In the genomic region with DNA sequence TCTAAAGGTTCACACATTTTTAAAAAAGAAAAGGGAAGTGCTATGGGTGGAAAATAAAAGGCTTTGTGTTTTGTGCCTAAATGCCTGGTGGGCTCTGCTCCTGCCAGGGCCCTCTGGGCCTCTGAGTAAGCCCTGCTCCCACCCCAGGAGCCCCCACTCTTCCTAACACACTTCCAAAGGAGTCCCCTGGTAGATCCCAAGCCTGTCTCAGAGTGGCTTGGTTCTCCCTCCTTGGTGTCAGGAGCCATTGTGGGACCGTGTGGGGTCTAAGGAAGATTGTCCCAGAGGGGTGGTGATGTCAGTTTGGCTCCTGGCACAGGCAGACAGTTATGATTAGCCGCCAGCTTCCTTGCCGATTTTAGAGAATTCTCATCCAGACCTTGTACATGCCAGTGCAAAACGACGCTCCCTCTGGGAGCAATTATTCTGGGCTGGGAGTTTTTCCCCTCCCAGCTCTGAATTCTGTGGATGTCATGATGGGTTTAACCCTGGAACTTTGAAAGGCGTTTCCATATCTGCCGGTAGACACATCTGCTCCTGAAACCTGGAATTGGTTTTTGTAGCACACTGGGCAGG, we compare ENCODE assay signal across 11 mouse cellular contexts.
A peak's percentile ranks its signal among the peaks of the same experiment; 100 is the strongest.
DNase-seq lines count a peak whose midpoint lies in the region; ATAC-seq lines count a peak whose summit lies in the region.
"Had no signal": no experiment of that assay in that cellular context is flagged by ENCODE, and none has a peak within 500 bp of the region (broad histone marks: within the 10 kb centered on the region; RNA-seq: fewer than 3 reads in every experiment).

No protein-coding gene starts in this region.

- H3K9me3 ChIP-seq in liver, embryonic 12.5 days (replicated peaks) = no peaks in the 10 kb centered on the region
- no peaks in the 10 kb centered on the region for H3K9me3 ChIP-seq in forebrain, embryonic 14.5 days (replicated peaks; ENCODE audit: control insufficient read depth, low read length)
- no peaks in the 10 kb centered on the region for H3K9me3 ChIP-seq in limb, embryonic 15.5 days
- H3K9me3 ChIP-seq in neural tube, embryonic 14.5 days (ENCODE audit: control insufficient read depth, low read length) = no peaks in the 10 kb centered on the region
- H3K9me3 ChIP-seq: kidney, embryonic 15.5 days had no signal

- 75% methylated on average over 7 of the region's 7 CpGs for WGBS in liver, embryonic 12.5 days (ENCODE audit: insufficient replicate concordance)
- 62% methylated on average over 7 of the region's 7 CpGs for WGBS in forebrain, embryonic 14.5 days
- 20% methylated on average over 7 of the region's 7 CpGs for WGBS in limb, embryonic 15.5 days
- 33% methylated on average over 7 of the region's 7 CpGs for WGBS in neural tube, embryonic 14.5 days

- peaks cover 14% of the 10 kb centered on the region; the same call in 1 of the 2 replicates for H3K36me3 ChIP-seq in liver, embryonic 12.5 days
- no peaks in the 10 kb centered on the region for H3K36me3 ChIP-seq in forebrain, embryonic 14.5 days (ENCODE audit: control insufficient read depth, insufficient read depth, low read length)
- H3K36me3 ChIP-seq in limb, embryonic 15.5 days = peaks cover 3% of the 10 kb centered on the region; the same call in 1 of the 2 replicates
- H3K36me3 ChIP-seq in neural tube, embryonic 14.5 days (ENCODE audit: control insufficient read depth, insufficient read depth, low read length) = no peaks in the 10 kb centered on the region

- ATAC-seq in liver, embryonic 12.5 days = no peak
- no peak for ATAC-seq in forebrain, embryonic 14.5 days
- ATAC-seq in limb, embryonic 15.5 days (ENCODE audit: insufficient number of reproducible peaks, low FRiP score, low TSS enrichment, low read depth) = 0 out of 2 replicates have a peak, but pooled peaks have one; percentile 36
- ATAC-seq in neural tube, embryonic 14.5 days (ENCODE audit: low read depth) = peak; percentile 22; the same call in 1 of the 2 replicates

- no peak overlapping the region for H3K4me3 ChIP-seq in liver, embryonic 12.5 days
- no peak overlapping the region for H3K4me3 ChIP-seq in forebrain, embryonic 14.5 days (ENCODE audit: low read depth, low read length)
- no peak overlapping the region for H3K4me3 ChIP-seq in limb, embryonic 15.5 days
- H3K4me3 ChIP-seq in neural tube, embryonic 14.5 days (ENCODE audit: low read depth, low read length) = no peak overlapping the region
- H3K4me3 ChIP-seq: kidney, embryonic 15.5 days had no signal

- H3K27ac ChIP-seq in liver, embryonic 12.5 days = peak overlapping the region; percentile 98
- H3K27ac ChIP-seq in forebrain, embryonic 14.5 days (ENCODE audit: low read depth, low read length) = no peak overlapping the region
- peak overlapping the region; percentile 64; the same call in 1 of the 2 replicates for H3K27ac ChIP-seq in limb, embryonic 15.5 days
- H3K27ac ChIP-seq in neural tube, embryonic 14.5 days (ENCODE audit: low read depth, low read length) = no peak overlapping the region
- H3K27ac ChIP-seq: kidney, embryonic 15.5 days had no signal

- DNase-seq in liver = no peak
- DNase-seq in forebrain, embryonic 14.5 days (ENCODE audit: low spot score) = peak; percentile 32
- DNase-seq in left cerebral cortex, adult 11 months (ENCODE audit: low spot score) = no peak
- no peak for DNase-seq in kidney, adult 9 months
- no peak for DNase-seq in right cerebral cortex, adult 18-20 months
- DNase-seq: layer of hippocampus, postnatal 36 days; thymus, postnatal 25 days had no signal

- H3K9ac ChIP-seq in liver, embryonic 12.5 days = peak overlapping the region; percentile 37
- H3K9ac ChIP-seq in forebrain, embryonic 14.5 days (ENCODE audit: low read length) = no peak overlapping the region
- no peak overlapping the region for H3K9ac ChIP-seq in limb, embryonic 15.5 days
- no peak overlapping the region for H3K9ac ChIP-seq in neural tube, embryonic 14.5 days (replicated peaks; ENCODE audit: low read depth, low read length)
- H3K9ac ChIP-seq: kidney, embryonic 15.5 days had no signal

- H3K4me2 ChIP-seq in liver, embryonic 12.5 days = no peak overlapping the region
- H3K4me2 ChIP-seq in forebrain, embryonic 14.5 days (ENCODE audit: low read length) = no peak overlapping the region
- H3K4me2 ChIP-seq in limb, embryonic 15.5 days = no peak overlapping the region; the same call in 1 of the 2 replicates
- no peak overlapping the region for H3K4me2 ChIP-seq in neural tube, embryonic 14.5 days (ENCODE audit: low read depth, low read length)
- H3K4me2 ChIP-seq: kidney, embryonic 15.5 days had no signal

- H3K27me3 ChIP-seq in liver, embryonic 12.5 days (replicated peaks) = no peaks in the 10 kb centered on the region
- no peaks in the 10 kb centered on the region for H3K27me3 ChIP-seq in forebrain, embryonic 14.5 days (replicated peaks; ENCODE audit: control insufficient read depth, insufficient read depth, low read length)
- no peaks in the 10 kb centered on the region for H3K27me3 ChIP-seq in limb, embryonic 15.5 days
- H3K27me3 ChIP-seq in neural tube, embryonic 14.5 days (ENCODE audit: control insufficient read depth, insufficient read depth, low read length) = no peaks in the 10 kb centered on the region
- H3K27me3 ChIP-seq: kidney, embryonic 15.5 days had no signal

- H3K4me1 ChIP-seq in liver, embryonic 12.5 days = peaks cover 72% of the 10 kb centered on the region
- H3K4me1 ChIP-seq in forebrain, embryonic 14.5 days (ENCODE audit: control insufficient read depth, insufficient read depth, low read length) = peaks cover 6% of the 10 kb centered on the region
- peaks cover 16% of the 10 kb centered on the region for H3K4me1 ChIP-seq in limb, embryonic 15.5 days
- H3K4me1 ChIP-seq in neural tube, embryonic 14.5 days (ENCODE audit: control insufficient read depth, insufficient read depth, low read length) = peaks cover 17% of the 10 kb centered on the region; the same call in 1 of the 2 replicates

Comparison
In these comparisons a context has a peak if more than half of its experiments do, and no peak if none do; other contexts are left out.
1. ATAC-seq: peak in limb, embryonic 15.5 days (single experiment) and neural tube, embryonic 14.5 days (single experiment); none in liver, embryonic 12.5 days (single experiment) and forebrain, embryonic 14.5 days (single experiment).
2. H3K27ac ChIP-seq: peak in liver, embryonic 12.5 days (single experiment) and limb, embryonic 15.5 days (single experiment); none in forebrain, embryonic 14.5 days (single experiment) and neural tube, embryonic 14.5 days (single experiment).